Mouse (Mus musculus) erythroblast, embryonic 14.5 days (primary cell): ENCODE results near the gene Gm8909.

Experiments
- GATA1 ChIP-seq: IDR thresholded peaks from 2 replicates; pipeline ENCODE4 v1.6.1; 2012; ENCODE audit warnings: low read length, inconsistent platforms, mixed read lengths
- TAL1 ChIP-seq: IDR thresholded peaks from 3 replicates; pipeline ENCODE4 v1.6.1; 2012; ENCODE audit warnings: low read length, inconsistent platforms, mixed read lengths

DNA sequence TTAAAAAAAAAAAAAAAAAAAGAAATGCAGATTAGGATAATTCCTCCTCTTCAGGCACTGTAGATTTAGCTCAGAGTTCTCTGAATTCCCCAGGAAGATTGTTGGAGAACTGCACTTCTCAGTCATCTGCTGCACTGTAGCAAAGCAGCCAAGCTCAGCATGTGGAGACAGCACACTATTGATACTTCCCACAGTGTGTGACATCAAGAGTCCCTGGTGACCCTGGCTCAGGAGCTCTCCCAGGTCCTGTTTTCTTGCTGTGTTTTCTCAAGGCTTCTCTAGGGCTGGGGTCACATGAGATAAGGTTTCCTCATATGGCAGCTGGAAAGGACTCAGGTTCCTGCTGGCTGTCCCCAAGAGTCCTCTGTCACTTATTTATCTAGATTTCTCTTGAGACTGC is 38.5 kb upstream of the Gm8909 start:
- no peak for TF ChIP-seq GATA1
- no peak for TF ChIP-seq TAL1
